Mouse (Mus musculus) thymus, adult 2 months (tissue): ENCODE measurements around the gene Zdhhc14.

Experiments used
- CTCF ChIP-seq: fragments of 200-500 bp; IDR thresholded peaks from 2 replicates; pipeline ENCODE4 v1.5.1; 2012; ENCODE audit warnings: mild to moderate bottlenecking, control low read depth, low read length, moderate library complexity, borderline replicate concordance; ENCODE audit not compliant: control insufficient read depth, poor library complexity, insufficient read depth; ENCODE audit errors: extremely low read depth
- POLR2A ChIP-seq: fragments of 200-500 bp; IDR thresholded peaks from 2 replicates; pipeline ENCODE4 v1.6.1; 2012; ENCODE audit warnings: mild to moderate bottlenecking, low read length, control low read depth, moderate library complexity; ENCODE audit not compliant: control insufficient read depth, poor library complexity, insufficient read depth; ENCODE audit errors: extremely low read depth

- TF ChIP-seq CTCF (no peak), POLR2A (no peak)
These were observed 307.9 kb downstream of the Zdhhc14 start for GRCm38 (mm10) chr17:5800254-5800653.
